Mouse (Mus musculus): Measurements from ENCODE around the gene Cadm2.

The Cadm2 gene

GRCm38 (mm10) chr16:66925517-66925916 lies 695.2 kb downstream of the Cadm2 start:
- DNase-seq = no peak

- no peak for DNase-seq
Observed at GRCm38 (mm10) chr16:66922753-66923152, 698.0 kb downstream of the Cadm2 start.

- no peak for DNase-seq
Observed at GRCm38 (mm10) chr16:66921414-66921915, 699.2 kb downstream of the Cadm2 start.

GRCm38 (mm10) chr16:66919889-66920402 lies 700.8 kb downstream of the Cadm2 start:
- DNase-seq = no peak

- DNase-seq = no peak
Observed at GRCm38 (mm10) chr16:66901801-66902200, 718.9 kb downstream of the Cadm2 start.

- DNase-seq = peak; percentile 79 to 82
Observed at GRCm38 (mm10) chr16:66900664-66901063, 720.0 kb downstream of the Cadm2 start.

- peak; percentile 90 to 95 for DNase-seq
Observed at GRCm38 (mm10) chr16:66892359-66892758, 728.3 kb downstream of the Cadm2 start.

GRCm38 (mm10) chr16:66891559-66892247 lies 729.0 kb downstream of the Cadm2 start:
- DNase-seq = peak; percentile 37 to 48

- no peak for DNase-seq
Observed at GRCm38 (mm10) chr16:66889907-66890306, 730.8 kb downstream of the Cadm2 start.

- DNase-seq = peak; percentile 65 to 73
Observed at GRCm38 (mm10) chr16:66882597-66882996, 738.1 kb downstream of the Cadm2 start.

GRCm38 (mm10) chr16:66871201-66871600 lies 749.5 kb downstream of the Cadm2 start:
- no peak for DNase-seq

- no peak for DNase-seq
Observed at GRCm38 (mm10) chr16:66851047-66851446, 769.7 kb downstream of the Cadm2 start.

GRCm38 (mm10) chr16:66824866-66825265 lies 795.8 kb downstream of the Cadm2 start:
- peak; percentile 39 to 51 for DNase-seq

- no peak for DNase-seq
Observed at GRCm38 (mm10) chr16:66811495-66811894, 809.2 kb downstream of the Cadm2 start.

GRCm38 (mm10) chr16:66798204-66798603 lies 822.5 kb downstream of the Cadm2 start:
- DNase-seq = peak; percentile 45 to 54

- peak; percentile 10 to 16 for DNase-seq
Observed at GRCm38 (mm10) chr16:66793067-66793466, 827.6 kb downstream of the Cadm2 start.

- DNase-seq = no peak
Observed at GRCm38 (mm10) chr16:66771883-66772282, 848.8 kb downstream of the Cadm2 start.

GRCm38 (mm10) chr16:66769545-66769944 lies 851.2 kb downstream of the Cadm2 start:
- no peak for DNase-seq

GRCm38 (mm10) chr16:66768684-66769389 lies 851.9 kb downstream of the Cadm2 start:
- DNase-seq = peak; percentile 19 to 28

- DNase-seq = no peak
Observed at GRCm38 (mm10) chr16:66761546-66762473, 858.9 kb downstream of the Cadm2 start.

- DNase-seq = no peak
Observed at GRCm38 (mm10) chr16:66748533-66748932, 872.2 kb downstream of the Cadm2 start.

- DNase-seq = no peak
Observed at GRCm38 (mm10) chr16:66731212-66731611, 889.5 kb downstream of the Cadm2 start.

GRCm38 (mm10) chr16:66706476-66706875 lies 914.2 kb downstream of the Cadm2 start:
- DNase-seq = no peak

Measured in cerebellum, postnatal 10 days (tissue).